Mouse (Mus musculus) T-cell, adult 2 months (primary cell): Measurements from ENCODE around the gene Abi3.

Source experiments
- DNase-seq: peaks from one replicate; pipeline ENCODE4 v3.0.0; 2022; ENCODE audit warnings: low spot score

Gene Abi3

DNA sequence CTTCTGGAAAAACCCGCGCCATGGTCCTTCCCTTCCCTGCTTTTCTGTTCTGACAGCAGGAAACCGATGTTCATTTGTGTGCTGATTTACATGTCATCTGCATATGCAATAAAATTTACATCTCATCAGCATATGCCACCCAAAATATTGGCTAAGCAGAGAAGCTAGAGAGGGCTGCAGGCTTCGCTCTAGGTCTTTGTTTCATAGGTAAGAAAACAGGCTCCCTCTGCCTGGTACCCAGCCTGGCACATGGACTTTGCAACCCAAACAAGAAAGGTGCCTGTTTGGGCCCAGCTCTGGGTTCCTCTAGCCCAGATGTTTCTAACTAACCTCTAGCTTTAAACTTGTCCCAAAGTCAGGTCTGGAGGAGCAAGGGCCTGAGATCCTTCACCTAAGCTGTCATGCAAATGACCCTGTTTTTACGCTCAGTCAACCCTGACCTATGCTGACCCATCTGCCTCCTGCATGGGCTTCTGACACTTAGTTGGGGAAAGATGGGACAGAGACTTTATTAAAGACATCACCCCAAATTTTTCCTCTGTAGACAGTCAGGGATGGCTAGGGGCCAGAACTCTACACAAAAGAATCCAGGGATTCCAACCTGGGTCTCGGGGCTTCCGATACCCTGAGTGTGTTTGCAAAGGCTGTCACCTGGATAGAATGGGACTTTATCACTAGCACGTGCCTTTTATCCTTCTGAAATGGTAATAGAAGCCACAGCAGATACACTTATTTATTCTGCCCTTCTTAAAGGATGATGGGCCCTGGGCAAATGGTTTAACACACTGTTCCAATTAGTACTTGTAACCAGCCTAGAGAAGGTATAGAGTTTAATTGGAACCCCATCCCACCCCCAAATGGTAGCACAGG, 3.0 kb downstream of the Abi3 start:
- no peak for DNase-seq

DNA sequence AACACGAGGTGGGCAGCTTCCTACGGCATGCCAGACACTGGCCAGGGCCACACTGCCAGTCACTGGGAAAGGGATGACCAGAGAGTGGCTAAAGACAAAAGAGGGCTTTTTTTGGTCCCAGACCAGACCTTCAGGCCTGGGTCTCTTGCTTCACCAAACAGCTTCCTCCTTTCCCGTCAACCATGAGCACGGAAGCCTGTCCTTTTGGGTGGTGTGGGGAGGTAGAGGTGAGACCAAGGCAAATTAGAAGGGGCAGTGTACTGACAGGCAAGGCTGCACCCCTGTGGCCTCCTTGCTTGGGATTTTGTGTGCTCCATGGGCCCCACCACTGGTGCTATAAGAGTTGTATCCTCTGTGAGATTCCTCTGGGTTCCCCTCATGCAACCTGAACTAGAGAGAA, 3.7 kb downstream of the Abi3 start:
- DNase-seq, result no peak

DNA sequence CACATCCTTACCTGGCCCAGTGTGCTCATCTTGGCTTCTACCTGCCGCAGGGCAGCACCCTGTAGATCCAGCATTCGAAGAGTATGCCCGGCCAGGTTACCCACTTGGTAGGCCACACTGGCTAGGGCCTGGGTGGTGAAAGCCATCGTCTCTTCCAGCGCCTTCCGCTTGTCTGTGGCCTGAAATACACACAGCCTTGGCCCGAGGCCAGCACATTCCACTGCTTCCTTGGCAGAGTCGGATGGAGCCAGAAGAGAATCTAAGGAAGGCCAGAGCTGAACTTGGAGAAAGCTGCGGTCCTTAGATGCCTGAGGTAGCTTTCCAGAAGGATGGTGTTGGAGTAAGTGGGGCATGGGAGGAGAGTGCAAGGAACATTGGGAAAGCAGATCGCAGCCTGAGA, 5.2 kb downstream of the Abi3 start, which contains the start of gene Gngt2:
Gngt2 (plus strand) TSS at position 158 of the 400 bp plus-strand sequence.
- DNase-seq, result no peak

- DNase-seq, result no peak
Measured at GRCm38 (mm10) chr11:95836433-95836832, 5.8 kb downstream of the Abi3 start.

- DNase-seq, result no peak
Measured at GRCm38 (mm10) chr11:95835832-95836231, 6.4 kb downstream of the Abi3 start.

DNA sequence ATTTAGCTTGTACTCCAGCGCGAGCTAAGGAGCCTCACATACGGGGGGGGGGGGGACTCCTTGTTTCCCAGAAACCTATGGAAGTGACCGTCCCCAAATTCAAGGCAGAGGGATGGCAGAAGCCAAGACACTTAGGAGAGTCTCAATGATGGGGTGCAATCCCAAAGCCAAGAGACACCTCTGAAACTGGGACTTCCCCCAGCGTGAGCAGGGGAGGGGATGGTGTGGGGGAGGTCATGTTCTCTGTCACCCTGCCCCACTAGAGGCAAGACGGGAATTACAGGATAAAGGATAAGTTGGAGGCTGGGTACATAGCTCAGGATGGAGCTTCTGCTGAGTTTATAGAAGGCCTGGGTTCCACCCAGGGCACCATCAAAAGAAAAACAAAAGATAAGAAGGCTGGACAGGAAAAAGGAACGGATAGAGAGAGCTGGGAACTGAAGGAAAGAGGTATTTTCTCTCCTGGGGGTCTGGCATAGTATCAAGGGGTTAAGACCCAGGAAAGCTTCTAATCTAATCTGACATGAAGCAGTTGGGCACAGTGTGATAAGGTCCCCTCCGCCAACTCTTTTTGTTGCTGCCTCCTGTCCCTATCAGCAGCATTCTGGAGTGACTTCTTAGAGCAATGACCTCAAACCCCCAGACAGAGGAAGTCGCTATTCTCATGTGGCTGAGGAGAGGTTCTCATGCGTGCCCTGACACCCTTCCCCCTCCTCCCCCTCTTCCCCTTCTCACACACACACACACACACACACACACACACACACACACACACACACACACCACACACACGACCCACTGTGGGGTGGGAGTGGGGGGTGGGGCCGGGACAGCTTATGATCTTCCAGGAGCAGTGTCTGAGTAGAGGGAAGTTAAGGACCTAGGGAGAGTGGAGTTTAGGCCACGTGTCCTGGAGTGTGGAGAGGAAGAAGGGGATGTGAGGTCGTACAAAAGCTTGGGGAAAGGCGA, 7.2 kb downstream of the Abi3 start:
- peak; percentile 80 for DNase-seq

- DNase-seq, result peak; percentile 74
Measured at GRCm38 (mm10) chr11:95834143-95834667, 8.1 kb downstream of the Abi3 start.

DNA sequence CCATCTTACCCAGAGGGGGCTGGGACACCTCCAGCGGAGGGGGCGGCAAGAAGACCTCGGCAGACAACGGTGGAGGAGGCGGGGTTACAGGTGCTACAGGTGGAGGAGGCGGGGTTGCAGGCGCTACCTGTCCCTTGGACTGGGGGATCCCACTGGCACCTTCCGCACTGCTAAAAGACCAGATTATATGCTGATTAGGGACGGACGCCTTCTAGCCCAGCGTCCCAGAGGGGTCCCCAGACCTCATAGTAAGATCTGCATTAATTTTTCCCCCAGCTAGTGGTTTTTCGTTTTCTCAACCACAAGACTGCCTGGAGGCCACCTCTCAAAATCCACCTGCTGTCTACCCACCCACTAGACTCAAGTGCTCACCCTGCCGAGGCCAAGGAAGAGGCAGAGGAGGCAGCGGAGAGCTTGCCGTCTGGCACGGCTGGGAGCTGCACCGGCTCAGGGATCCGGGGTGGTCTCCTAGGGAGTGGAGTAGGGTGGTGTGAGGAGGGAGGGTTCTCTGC, 8.6 kb downstream of the Abi3 start:
- DNase-seq, result no peak

DNA sequence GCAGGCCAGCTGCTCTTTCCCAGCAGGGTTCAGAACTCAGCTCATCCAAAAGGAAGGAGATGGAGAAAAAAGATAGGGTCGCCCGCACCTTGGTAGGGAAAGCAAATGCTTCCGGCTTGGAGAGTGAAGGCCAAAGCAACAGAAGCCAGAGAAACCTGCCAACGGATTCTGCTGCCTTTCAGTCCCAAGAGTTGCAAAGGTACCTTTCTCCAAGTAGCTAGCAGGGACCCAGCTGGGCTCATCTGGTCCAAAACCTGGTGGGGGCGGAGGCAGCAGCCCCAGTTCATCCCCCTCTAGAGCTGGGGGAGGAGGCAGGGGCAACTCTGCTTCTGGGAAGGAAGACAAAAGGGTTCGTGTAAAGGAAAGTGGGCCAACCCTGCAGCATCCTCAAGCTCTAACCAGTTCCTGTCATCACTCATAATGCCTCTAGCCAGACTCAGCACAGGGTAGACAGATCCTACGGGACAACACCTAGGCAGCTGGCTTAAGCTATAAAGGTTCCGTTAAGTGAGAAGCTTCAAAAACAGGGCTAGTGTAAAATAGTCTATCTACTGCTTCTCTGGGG, 9.2 kb downstream of the Abi3 start:
- DNase-seq, result no peak

DNA sequence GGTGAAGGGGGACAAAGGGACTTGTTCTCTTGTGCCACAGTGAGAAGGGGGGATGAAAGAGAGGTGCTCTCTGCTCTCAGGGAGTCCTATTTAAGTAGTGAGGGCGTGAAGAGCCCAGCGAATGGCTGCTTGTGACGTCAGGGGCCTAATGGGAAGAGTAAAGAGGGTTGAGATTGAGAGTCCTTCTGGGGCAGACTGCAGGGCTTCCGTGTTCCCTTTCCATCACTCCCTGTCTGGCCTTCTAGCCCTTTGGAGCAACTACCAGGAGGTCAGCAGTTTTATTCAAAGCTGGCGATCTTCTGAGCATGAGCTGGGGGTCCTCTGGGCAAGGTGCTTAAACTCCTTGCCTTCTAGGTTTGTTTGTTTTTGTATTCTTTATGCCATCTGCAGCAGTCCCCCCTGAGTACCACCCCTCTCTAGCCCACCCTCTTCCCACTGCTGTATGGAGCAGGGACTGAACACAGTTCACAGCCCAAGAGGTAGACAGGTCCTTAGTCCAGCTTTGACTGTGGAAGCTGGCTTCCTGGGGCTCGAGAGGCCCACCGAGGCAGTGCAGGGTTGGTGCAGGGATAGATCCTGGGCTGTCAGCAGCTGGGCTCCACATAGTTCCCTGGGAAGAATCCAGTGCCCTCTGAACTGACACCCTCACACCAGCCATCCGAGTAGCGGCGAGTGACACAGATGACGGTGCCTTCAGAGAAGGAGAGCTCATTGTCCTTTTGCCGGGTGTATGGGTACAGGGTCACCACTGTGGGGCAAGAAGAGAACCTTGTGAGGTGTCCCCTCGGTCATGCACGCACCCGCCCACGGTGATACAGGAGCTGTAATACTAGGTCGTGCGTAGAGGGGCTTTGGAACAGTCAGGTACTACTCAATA, 9.9 kb downstream of the Abi3 start:
- DNase-seq, result no peak

DNA sequence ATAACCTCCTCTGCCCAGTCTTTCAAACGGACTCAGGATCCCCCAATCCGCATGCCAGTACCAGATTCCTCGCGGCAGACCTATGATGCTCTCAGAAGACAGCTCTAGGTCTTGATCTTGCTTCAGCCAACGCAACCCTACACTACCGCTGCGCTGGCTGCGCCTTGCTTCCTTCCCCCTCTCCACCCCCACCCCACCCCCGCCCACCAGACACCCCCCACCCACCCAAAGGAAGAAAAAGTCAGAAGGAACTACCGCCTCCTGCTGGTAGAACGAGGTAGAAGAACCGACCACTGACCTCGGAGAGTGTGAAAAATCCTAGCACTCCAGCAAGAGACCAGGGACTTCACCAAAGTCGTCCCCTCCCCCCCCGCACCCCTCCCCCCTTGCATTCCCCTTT, 10.6 kb downstream of the Abi3 start:
- no peak for DNase-seq

- DNase-seq, result no peak
Measured at GRCm38 (mm10) chr11:95831276-95831619, 11.0 kb downstream of the Abi3 start.

DNA sequence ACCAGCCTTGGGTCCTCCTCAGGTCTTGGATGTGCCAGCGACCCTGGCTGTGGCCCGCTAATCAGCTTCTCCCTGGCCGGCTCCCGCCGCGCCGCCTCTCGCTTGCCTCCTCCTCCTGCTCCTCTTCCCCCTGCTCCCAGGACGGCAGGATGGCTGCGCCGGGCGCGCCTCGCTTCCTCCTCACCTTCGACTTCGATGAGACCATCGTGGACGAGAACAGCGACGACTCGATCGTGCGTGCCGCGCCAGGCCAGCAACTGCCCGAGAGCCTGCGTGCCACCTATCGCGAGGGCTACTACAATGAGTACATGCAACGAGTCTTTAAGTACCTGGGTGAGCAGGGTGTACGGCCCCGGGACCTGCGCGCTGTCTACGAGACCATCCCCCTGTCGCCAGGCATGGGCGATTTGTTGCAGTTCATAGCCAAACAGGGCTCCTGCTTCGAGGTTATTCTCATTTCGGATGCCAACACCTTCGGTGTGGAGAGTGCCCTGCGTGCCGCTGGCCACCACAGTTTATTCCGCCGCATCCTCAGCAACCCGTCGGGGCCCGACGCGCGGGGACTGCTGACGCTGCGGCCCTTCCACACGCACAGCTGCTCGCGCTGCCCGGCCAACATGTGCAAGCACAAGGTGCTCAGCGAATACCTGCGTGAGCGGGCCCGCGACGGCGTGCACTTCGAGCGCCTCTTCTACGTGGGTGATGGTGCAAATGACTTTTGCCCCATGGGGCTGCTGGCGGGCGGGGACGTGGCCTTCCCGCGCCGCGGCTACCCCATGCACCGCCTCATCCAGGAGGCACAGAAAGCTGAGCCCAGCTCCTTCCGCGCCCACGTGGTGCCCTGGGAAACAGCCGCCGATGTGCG, 11.6 kb downstream of the Abi3 start:
- DNase-seq, result peak; percentile 30

- DNase-seq, result no peak
Measured at GRCm38 (mm10) chr11:95829526-95830050, 12.7 kb downstream of the Abi3 start.

GRCm38 (mm10) chr11:95828181-95828964, 13.9 kb downstream of the Abi3 start:
- DNase-seq, result no peak

GRCm38 (mm10) chr11:95827464-95828085, 14.7 kb downstream of the Abi3 start:
- peak; percentile 59 for DNase-seq

DNA sequence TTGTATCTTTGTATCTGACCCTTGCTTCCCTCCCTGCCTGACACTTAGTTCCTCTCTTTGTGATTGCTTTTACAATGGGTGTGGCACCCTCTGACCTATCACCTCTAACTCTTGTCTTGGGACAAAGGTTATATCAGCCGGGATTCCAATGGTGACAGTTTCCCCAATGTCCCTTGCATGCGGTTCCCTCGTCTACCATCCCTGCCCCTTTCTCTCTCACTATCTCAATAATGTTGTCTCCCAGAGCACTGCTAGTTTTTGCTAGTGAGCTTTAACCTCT, 15.2 kb downstream of the Abi3 start:
- no peak for DNase-seq

DNA sequence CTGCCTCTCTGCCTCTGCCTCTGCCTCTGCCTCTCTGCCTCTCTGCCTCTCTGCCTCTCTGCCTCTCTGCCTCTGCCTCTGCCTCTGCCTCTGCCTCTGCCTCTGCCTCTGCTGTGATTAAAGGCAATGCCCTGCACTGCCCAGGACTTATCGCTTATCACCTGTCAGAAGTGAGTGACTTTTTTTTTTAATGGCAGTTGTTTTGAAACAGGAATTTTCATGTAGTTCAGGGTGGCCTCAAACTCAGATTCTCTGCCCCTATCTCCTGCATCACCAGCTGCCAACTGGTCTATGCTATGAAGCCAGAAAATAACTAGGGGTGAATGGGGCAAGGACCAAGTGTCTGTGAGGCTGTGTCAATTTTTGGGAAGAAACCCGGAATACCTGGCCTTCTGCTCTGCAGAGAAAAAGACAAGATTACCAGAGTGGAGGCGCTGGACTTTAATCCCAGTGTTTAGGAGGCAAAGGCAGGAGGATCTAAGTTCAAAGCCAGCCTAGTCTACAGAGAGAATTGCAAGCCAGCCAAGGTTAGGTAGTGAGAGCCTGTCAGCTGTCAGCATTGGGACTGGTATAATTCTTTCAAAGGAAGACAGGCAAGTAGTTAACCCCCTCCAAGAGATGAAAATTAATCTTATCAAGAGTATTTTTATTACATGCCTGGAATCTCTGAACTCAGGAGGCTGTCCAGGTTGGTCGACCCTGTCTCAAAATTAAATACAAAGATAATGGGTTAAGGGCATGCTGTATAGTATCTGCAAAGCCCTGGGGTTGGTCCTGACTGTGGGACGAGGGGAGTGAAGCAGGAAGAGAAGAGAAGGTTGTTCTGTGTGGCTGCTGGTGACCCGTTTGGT, 15.7 kb downstream of the Abi3 start:
- no peak for DNase-seq
